Mouse (Mus musculus) heart, postnatal 0 days (tissue): Measurements from ENCODE around the gene Gm13276.
"Not testable (repeated sequence)": the region's sequence is repeated elsewhere in the genome, so short reads cannot be mapped to it uniquely, and the experiment has no call there.

Experiments used
- CTCF ChIP-seq: IDR thresholded peaks from 2 replicates; pipeline ENCODE4 v1.5.1; 2016; ENCODE audit warnings: antibody characterized with exemption, control low read depth, low read depth
- EP300 ChIP-seq: IDR thresholded peaks from 2 replicates; pipeline ENCODE4 v1.6.1; 2016; ENCODE audit warnings: antibody characterized with exemption, low read depth

GRCm38 (mm10) chr4:88773534-88773933, 12.0 kb upstream of the Gm13276 start, which contains the start of gene Gm13290:
- not testable (repeated sequence) for TF ChIP-seq CTCF, EP300
